Mouse (Mus musculus): Measurements from ENCODE around the gene Gm973. TPM values are rescaled to one million over a fixed set of nuclear protein-coding genes. Genes with fewer than 3 reads are reported as not detected.

Gm973 gene
- polyA plus RNA-seq, 1 experiment = not detected

- no peaks in the 10 kb centered on the region for H3K27me3 ChIP-seq (ENCODE audit: control insufficient read depth, insufficient read depth, insufficient read length)
Observed at GRCm38 (mm10) chr1:59549036-59549675, 33.1 kb downstream of the Gm973 start.

GRCm38 (mm10) chr1:59550227-59550626 is 34.2 kb downstream of the Gm973 start:
- Histone ChIP-seq H3K4me3 (ENCODE audit: insufficient read depth, poor library complexity, severe bottlenecking) (no peak overlapping the region), H3K27me3 (ENCODE audit: control insufficient read depth, insufficient read depth, insufficient read length) (no peaks in the 10 kb centered on the region), H3ac (ENCODE audit: control insufficient read depth, insufficient read length, low read depth) (no peak overlapping the region), H3K79me3 (ENCODE audit: low read depth) (no peaks in the 10 kb centered on the region), H3K79me2 (ENCODE audit: control insufficient read depth, insufficient read depth) (no peaks in the 10 kb centered on the region), H3K36me3 (ENCODE audit: control insufficient read depth, insufficient read depth) (no peaks in the 10 kb centered on the region)
- TF ChIP-seq CEBPB (IDR thresholded peaks at IDR 0.05; ENCODE audit: low read depth) (no peak), MYOG (IDR thresholded peaks at IDR 0.05; ENCODE audit: control insufficient read depth, extremely low read depth, insufficient read length) (no peak), MAX (IDR thresholded peaks at IDR 0.05) (no peak), MYOD1 (IDR thresholded peaks at IDR 0.05; ENCODE audit: control insufficient read depth, insufficient read length, low read depth) (no peak), USF1 (IDR thresholded peaks at IDR 0.05; ENCODE audit: low read depth) (no peak), CTCF (IDR thresholded peaks at IDR 0.05; ENCODE audit: control insufficient read depth, insufficient read depth, insufficient read length) (no peak), FOSL1 (IDR thresholded peaks at IDR 0.05; ENCODE audit: insufficient read depth, low read length, poor library complexity, severe bottlenecking) (no peak)

More at GRCm38 (mm10) chr1:59549036-59549675, 33.1 kb downstream of the Gm973 start:
- H3ac ChIP-seq (ENCODE audit: control insufficient read depth, insufficient read length, low read depth) = no peak overlapping the region
- H3K79me2 ChIP-seq (ENCODE audit: control insufficient read depth, insufficient read depth) = no peaks in the 10 kb centered on the region
- no peaks in the 10 kb centered on the region for H3K79me3 ChIP-seq (ENCODE audit: low read depth)
- H3K4me3 ChIP-seq (ENCODE audit: insufficient read depth, poor library complexity, severe bottlenecking) = no peak overlapping the region
- TF ChIP-seq MYOG (IDR thresholded peaks at IDR 0.05; ENCODE audit: control insufficient read depth, extremely low read depth, insufficient read length) = no peak
- TF ChIP-seq FOSL1 (IDR thresholded peaks at IDR 0.05; ENCODE audit: insufficient read depth, low read length, poor library complexity, severe bottlenecking) = no peak
- no peak for TF ChIP-seq MAX (IDR thresholded peaks at IDR 0.05)
- no peak for TF ChIP-seq USF1 (IDR thresholded peaks at IDR 0.05; ENCODE audit: low read depth)
- no peak for TF ChIP-seq CTCF (IDR thresholded peaks at IDR 0.05; ENCODE audit: control insufficient read depth, insufficient read depth, insufficient read length)
- no peak for TF ChIP-seq MYOD1 (IDR thresholded peaks at IDR 0.05; ENCODE audit: control insufficient read depth, insufficient read length, low read depth)
- TF ChIP-seq CEBPB (IDR thresholded peaks at IDR 0.05; ENCODE audit: low read depth) = no peak
- H3K36me3 ChIP-seq (ENCODE audit: control insufficient read depth, insufficient read depth) = no peaks in the 10 kb centered on the region

DNA sequence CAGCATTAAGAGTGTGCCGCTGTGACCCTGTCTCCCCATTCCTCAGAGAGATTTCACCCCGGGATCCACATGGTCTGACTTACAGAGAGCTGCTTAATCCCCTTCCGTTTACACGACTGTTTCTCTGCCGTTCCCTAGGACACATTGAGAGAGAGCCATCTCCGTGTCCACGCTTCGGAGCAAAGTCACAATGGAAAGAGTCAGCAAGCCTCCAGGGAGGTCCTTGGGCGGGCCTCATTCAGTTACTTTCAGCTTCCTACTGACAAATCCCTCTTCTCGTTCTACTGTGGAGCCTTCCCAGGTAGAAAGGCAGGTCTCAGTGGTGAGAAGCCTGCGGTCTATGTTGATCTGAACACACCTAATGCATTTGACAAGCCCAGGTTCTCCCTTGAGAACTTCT is 34.9 kb downstream of the Gm973 start:
- H3K36me3 ChIP-seq (ENCODE audit: control insufficient read depth, insufficient read depth) = no peaks in the 10 kb centered on the region
- H3K27me3 ChIP-seq (ENCODE audit: control insufficient read depth, insufficient read depth, insufficient read length) = no peaks in the 10 kb centered on the region
- H3K4me3 ChIP-seq (ENCODE audit: insufficient read depth, poor library complexity, severe bottlenecking) = no peak overlapping the region
- no peak for TF ChIP-seq CEBPB (IDR thresholded peaks at IDR 0.05; ENCODE audit: low read depth)
- no peak for TF ChIP-seq FOSL1 (IDR thresholded peaks at IDR 0.05; ENCODE audit: insufficient read depth, low read length, poor library complexity, severe bottlenecking)
- TF ChIP-seq CTCF (IDR thresholded peaks at IDR 0.05; ENCODE audit: control insufficient read depth, insufficient read depth, insufficient read length) = no peak
- TF ChIP-seq MYOG (IDR thresholded peaks at IDR 0.05; ENCODE audit: control insufficient read depth, extremely low read depth, insufficient read length) = no peak
- TF ChIP-seq MAX (IDR thresholded peaks at IDR 0.05) = no peak
- no peak for TF ChIP-seq MYOD1 (IDR thresholded peaks at IDR 0.05; ENCODE audit: control insufficient read depth, insufficient read length, low read depth)
- no peak for TF ChIP-seq USF1 (IDR thresholded peaks at IDR 0.05; ENCODE audit: low read depth)
- H3ac ChIP-seq (ENCODE audit: control insufficient read depth, insufficient read length, low read depth) = no peak overlapping the region
- no peaks in the 10 kb centered on the region for H3K79me3 ChIP-seq (ENCODE audit: low read depth)
- H3K79me2 ChIP-seq (ENCODE audit: control insufficient read depth, insufficient read depth) = no peaks in the 10 kb centered on the region

- no peaks in the 10 kb centered on the region for H3K36me3 ChIP-seq (ENCODE audit: control insufficient read depth, insufficient read depth)
- no peak overlapping the region for H3K4me3 ChIP-seq (ENCODE audit: insufficient read depth, poor library complexity, severe bottlenecking)
- no peak for TF ChIP-seq MYOG (IDR thresholded peaks at IDR 0.05; ENCODE audit: control insufficient read depth, extremely low read depth, insufficient read length)
- TF ChIP-seq MAX (IDR thresholded peaks at IDR 0.05) = no peak
- TF ChIP-seq CTCF (IDR thresholded peaks at IDR 0.05; ENCODE audit: control insufficient read depth, insufficient read depth, insufficient read length) = no peak
- no peak for TF ChIP-seq CEBPB (IDR thresholded peaks at IDR 0.05; ENCODE audit: low read depth)
- no peak for TF ChIP-seq FOSL1 (IDR thresholded peaks at IDR 0.05; ENCODE audit: insufficient read depth, low read length, poor library complexity, severe bottlenecking)
- no peak for TF ChIP-seq USF1 (IDR thresholded peaks at IDR 0.05; ENCODE audit: low read depth)
- no peak for TF ChIP-seq MYOD1 (IDR thresholded peaks at IDR 0.05; ENCODE audit: control insufficient read depth, insufficient read length, low read depth)
- no peaks in the 10 kb centered on the region for H3K79me3 ChIP-seq (ENCODE audit: low read depth)
- H3K27me3 ChIP-seq (ENCODE audit: control insufficient read depth, insufficient read depth, insufficient read length) = no peaks in the 10 kb centered on the region
- no peaks in the 10 kb centered on the region for H3K79me2 ChIP-seq (ENCODE audit: control insufficient read depth, insufficient read depth)
- H3ac ChIP-seq (ENCODE audit: control insufficient read depth, insufficient read length, low read depth) = no peak overlapping the region
Observed at GRCm38 (mm10) chr1:59553708-59554107, 37.6 kb downstream of the Gm973 start.

- TF ChIP-seq CTCF (IDR thresholded peaks at IDR 0.05; ENCODE audit: control insufficient read depth, insufficient read depth, insufficient read length) (no peak), MYOG (IDR thresholded peaks at IDR 0.05; ENCODE audit: control insufficient read depth, extremely low read depth, insufficient read length) (no peak), USF1 (IDR thresholded peaks at IDR 0.05; ENCODE audit: low read depth) (no peak), MYOD1 (IDR thresholded peaks at IDR 0.05; ENCODE audit: control insufficient read depth, insufficient read length, low read depth) (no peak), MAX (IDR thresholded peaks at IDR 0.05) (no peak), CEBPB (IDR thresholded peaks at IDR 0.05; ENCODE audit: low read depth) (no peak), FOSL1 (IDR thresholded peaks at IDR 0.05; ENCODE audit: insufficient read depth, low read length, poor library complexity, severe bottlenecking) (no peak)
- no peaks in the 10 kb centered on the region for H3K27me3 ChIP-seq (ENCODE audit: control insufficient read depth, insufficient read depth, insufficient read length)
- no peak overlapping the region for H3ac ChIP-seq (ENCODE audit: control insufficient read depth, insufficient read length, low read depth)
- no peaks in the 10 kb centered on the region for H3K79me2 ChIP-seq (ENCODE audit: control insufficient read depth, insufficient read depth)
- H3K4me3 ChIP-seq (ENCODE audit: insufficient read depth, poor library complexity, severe bottlenecking) = no peak overlapping the region
- H3K36me3 ChIP-seq (ENCODE audit: control insufficient read depth, insufficient read depth) = no peaks in the 10 kb centered on the region
- H3K79me3 ChIP-seq (ENCODE audit: low read depth) = no peaks in the 10 kb centered on the region
Observed at GRCm38 (mm10) chr1:59563581-59563980, 47.5 kb downstream of the Gm973 start.

Data from C2C12 (cell line).